Mouse (Mus musculus) limb, embryonic 12.5 days (tissue): ENCODE data around the gene Dip2c. TPM values are rescaled to one million over a fixed set of nuclear protein-coding genes. Genes with fewer than 3 reads are reported as not detected.
A peak's percentile ranks its signal among the peaks of the same experiment; 100 is the strongest.

Experiments
- ATAC-seq: fragments of 200-750 bp; cut with Nextera tagmentation; 2 replicates; pipeline ENCODE4 v1.8.0; 2017; ENCODE audit warnings: low read depth, moderate TSS enrichment; ENCODE audit not compliant: insufficient number of reproducible peaks, insufficient read depth, low FRiP score, low TSS enrichment
- H3K27ac ChIP-seq: fragments of 300-500 bp; sonication (generic); 2 replicates; pipeline ENCODE4 v1.5.1; 2016; ENCODE audit warnings: mild to moderate bottlenecking, moderate library complexity
- H3K27me3 ChIP-seq: fragments of 300-500 bp; sonication (generic); 2 replicates; pipeline ENCODE4 v1.6.1; 2016; ENCODE audit warnings: mild to moderate bottlenecking, moderate library complexity
- H3K36me3 ChIP-seq: fragments of 300-500 bp; sonication (generic); 2 replicates; pipeline ENCODE4 v1.6.1; 2016; ENCODE audit warnings: mild to moderate bottlenecking, moderate library complexity
- H3K4me1 ChIP-seq: fragments of 300-500 bp; sonication (generic); replicated peaks from 2 replicates; pipeline ENCODE4 v1.6.1; 2016
- H3K4me2 ChIP-seq: fragments of 300-500 bp; sonication (generic); 2 replicates; pipeline ENCODE4 v1.6.1; 2016; ENCODE audit warnings: mild to moderate bottlenecking, moderate library complexity
- H3K4me3 ChIP-seq: fragments of 300-500 bp; sonication (generic); replicated peaks from 2 replicates; pipeline ENCODE4 v1.5.1; 2016; ENCODE audit warnings: mild to moderate bottlenecking
- H3K9ac ChIP-seq: fragments of 300-500 bp; sonication (generic); replicated peaks from 2 replicates; pipeline ENCODE4 v1.6.1; 2016; ENCODE audit warnings: mild to moderate bottlenecking, moderate library complexity
- H3K9me3 ChIP-seq: fragments of 300-500 bp; sonication (generic); 2 replicates; pipeline ENCODE4 v1.6.1; 2016; ENCODE audit warnings: mild to moderate bottlenecking, moderate library complexity
- WGBS: fragments of 180-500 bp; shearing (Covaris S2); methylation state at CpG from one replicate; pipeline ENCODE4 v1.1.7; 2016; 5-methylcytosine and 5-hydroxymethylcytosine counted together
- polyA plus RNA-seq: library from polyadenylated mRNA; unstranded; fragments of >200 nt; fragmentation: Nextera tagmentation; extraction: Ambion mirVana; gene quantifications from 2 replicates; pipeline ENCODE4 v1.2.1, GENCODE M21; 2016

The Dip2c gene
- polyA plus RNA-seq, 1 experiment from 2014 or later = 6.5 TPM

DNA sequence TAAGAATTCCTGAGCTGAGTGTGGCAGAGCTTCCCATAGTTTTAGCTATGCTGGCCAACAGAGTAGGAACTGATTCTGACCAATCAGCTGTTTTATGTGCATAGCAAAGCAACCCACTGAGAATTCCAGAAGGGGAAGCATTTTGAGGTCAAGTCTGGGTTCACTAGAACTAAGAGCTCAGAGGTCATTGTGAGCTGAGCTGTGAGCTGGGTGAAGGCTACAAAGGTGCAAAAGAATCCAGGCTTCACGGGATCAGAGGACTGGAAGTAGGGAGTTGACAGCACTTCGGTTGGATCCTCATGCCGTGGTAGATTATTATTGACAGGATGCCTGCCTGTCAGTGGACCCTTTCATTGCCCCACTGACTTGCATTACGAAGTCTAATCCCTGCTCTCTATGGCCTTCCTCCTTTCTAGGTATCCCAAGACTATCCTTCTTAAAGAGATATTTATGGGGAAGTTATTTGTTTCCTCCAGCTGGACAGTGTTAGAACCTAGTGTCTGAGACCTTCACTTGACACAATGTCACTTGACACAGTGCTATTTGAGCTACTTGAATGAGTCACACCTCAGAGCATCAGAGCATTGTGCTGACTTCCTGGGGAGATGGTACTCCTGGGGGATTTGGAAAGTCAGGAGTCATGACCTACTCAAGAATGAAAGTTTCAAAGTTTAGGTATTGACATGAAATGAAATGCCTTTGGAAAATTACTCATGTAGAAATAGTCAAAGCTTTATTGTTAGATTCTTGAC, 178.3 kb downstream of the Dip2c start:
- ATAC-seq = no peak
- 70% methylated on average over 4 of the region's 4 CpGs for WGBS
- no peak overlapping the region for H3K27ac ChIP-seq

DNA sequence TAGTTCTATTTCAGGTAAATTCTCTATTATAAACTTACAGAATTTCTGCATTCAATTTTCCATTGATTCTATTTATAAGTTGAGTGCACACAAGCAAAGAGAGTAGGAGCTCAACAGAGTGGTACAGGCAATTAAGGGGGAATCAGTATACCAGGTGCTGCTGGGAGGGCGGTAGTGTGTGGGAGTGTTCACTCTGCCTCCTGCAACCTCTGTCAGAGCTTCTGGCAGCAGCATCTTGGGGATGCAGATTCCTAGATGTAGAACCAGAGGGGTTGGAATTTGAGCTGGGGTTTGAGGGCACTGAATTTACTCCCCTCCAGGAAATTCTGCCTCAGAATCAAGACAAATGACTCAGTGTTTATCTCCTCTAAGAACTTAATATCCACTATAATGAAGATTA, 179.7 kb downstream of the Dip2c start:
- Histone ChIP-seq H3K36me3 (no peaks in the 10 kb centered on the region), H3K9ac (no peak overlapping the region), H3K4me3 (no peak overlapping the region), H3K27ac (no peak overlapping the region), H3K9me3 (no peaks in the 10 kb centered on the region), H3K27me3 (no peaks in the 10 kb centered on the region), H3K4me2 (no peak overlapping the region), H3K4me1 (peaks cover 4% of the 10 kb centered on the region)
- no peak for ATAC-seq
- WGBS = 39% methylated on average over 1 of the region's 1 CpGs

More for the DNA sequence above, 178.3 kb downstream of the Dip2c start:
- Histone ChIP-seq H3K4me1 (peaks cover 4% of the 10 kb centered on the region), H3K9ac (no peak overlapping the region), H3K9me3 (no peaks in the 10 kb centered on the region), H3K4me3 (no peak overlapping the region), H3K27me3 (no peaks in the 10 kb centered on the region), H3K4me2 (no peak overlapping the region), H3K36me3 (no peaks in the 10 kb centered on the region)

DNA sequence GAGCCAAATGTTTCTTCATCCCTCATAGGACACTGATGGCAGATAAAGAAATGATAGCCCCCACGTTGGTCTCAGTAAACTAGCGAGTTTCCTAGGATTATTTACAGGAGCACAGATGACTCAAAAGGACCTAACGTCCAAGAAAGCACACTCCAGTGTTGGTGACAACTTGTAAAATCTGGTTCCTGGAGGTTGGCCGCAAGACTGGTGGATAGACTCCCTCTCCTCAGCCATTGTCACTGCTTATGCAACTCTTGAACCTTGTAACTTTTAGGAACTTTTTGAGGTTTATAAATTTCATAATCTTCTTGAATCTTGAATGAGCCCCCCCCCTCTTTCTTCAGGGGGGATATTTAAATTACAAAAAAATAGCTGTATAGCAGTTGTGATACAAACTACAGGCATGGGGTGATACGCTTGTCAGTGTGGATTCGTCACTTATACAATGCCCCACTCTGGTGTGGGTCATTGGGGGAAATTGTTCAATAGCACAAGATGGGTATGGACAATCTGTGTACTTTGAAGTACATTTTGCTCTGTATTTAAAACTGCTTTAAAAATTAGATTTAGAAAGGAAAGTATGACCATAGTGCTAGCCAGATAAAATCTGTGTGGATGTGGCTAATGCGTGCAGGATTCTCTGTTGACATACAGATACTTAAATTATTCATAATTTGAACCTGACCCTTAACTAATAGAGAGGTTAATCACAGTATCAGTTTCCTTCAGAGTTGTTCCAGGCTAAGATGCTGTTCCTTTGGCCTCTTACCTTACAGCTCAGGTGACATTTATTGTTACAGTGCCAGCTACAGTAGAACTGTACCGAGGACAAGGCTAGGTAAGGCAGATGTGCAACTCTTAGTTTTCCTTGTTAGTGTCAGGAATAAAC, 181.3 kb downstream of the Dip2c start:
- H3K27ac ChIP-seq = no peak overlapping the region
- H3K36me3 ChIP-seq = no peaks in the 10 kb centered on the region
- H3K9ac ChIP-seq = no peak overlapping the region
- peaks cover 4% of the 10 kb centered on the region for H3K4me1 ChIP-seq
- no peak overlapping the region for H3K4me2 ChIP-seq
- WGBS = 89% methylated on average over 8 of the region's 8 CpGs
- no peak overlapping the region for H3K4me3 ChIP-seq
- H3K27me3 ChIP-seq = no peaks in the 10 kb centered on the region
- H3K9me3 ChIP-seq = no peaks in the 10 kb centered on the region
- no peak for ATAC-seq

DNA sequence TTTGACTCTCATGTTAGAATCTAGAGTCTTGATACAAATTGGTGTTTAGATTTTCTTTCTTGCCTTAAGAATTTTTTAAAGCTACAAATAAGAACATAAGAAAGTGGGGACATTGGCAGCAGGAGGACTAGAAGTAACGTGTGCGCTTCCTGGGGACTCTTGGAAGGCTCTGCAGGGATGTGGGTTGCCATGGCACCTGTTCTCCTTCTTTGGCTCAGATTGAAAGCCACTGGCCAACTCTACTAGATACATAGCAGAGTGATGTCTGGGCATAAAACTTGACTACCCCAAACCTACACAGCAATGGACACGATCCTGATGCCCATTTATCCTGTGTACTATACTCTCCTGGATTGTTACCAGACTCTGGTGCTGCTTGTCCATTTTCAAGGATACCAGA, 188.1 kb downstream of the Dip2c start:
- Histone ChIP-seq H3K9ac (no peak overlapping the region), H3K9me3 (no peaks in the 10 kb centered on the region), H3K27me3 (no peaks in the 10 kb centered on the region), H3K4me3 (no peak overlapping the region), H3K4me1 (no peaks in the 10 kb centered on the region), H3K27ac (no peak overlapping the region), H3K4me2 (no peak overlapping the region), H3K36me3 (no peaks in the 10 kb centered on the region)
- WGBS = 95% methylated on average over 3 of the region's 3 CpGs
- ATAC-seq = no peak

DNA sequence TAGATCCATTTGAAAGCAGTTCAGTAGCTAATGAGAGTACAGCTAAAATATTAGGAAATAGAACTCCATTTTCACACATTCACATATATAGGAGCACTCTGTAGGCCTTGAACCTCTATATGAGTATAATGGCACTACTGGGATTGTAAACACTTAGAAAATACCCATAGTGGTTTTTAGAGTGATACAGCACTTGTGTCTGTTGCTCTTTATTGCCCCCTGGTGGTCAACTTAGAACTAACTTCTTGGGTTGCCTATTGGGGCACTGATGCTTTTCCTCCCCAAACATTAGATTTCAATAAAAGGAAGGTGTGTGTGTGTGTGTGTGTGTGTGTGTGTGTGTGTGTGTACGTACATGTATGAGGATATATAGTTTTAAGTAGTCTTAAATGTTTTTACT, 190.9 kb downstream of the Dip2c start:
- Histone ChIP-seq H3K9me3 (no peaks in the 10 kb centered on the region), H3K4me1 (peaks cover under 1% of the 10 kb centered on the region; the same call in 1 of the 2 replicates), H3K4me3 (no peak overlapping the region), H3K4me2 (no peak overlapping the region), H3K27ac (no peak overlapping the region), H3K36me3 (no peaks in the 10 kb centered on the region), H3K27me3 (no peaks in the 10 kb centered on the region), H3K9ac (no peak overlapping the region)
- 33% methylated on average over 1 of the region's 1 CpGs for WGBS
- ATAC-seq = no peak

DNA sequence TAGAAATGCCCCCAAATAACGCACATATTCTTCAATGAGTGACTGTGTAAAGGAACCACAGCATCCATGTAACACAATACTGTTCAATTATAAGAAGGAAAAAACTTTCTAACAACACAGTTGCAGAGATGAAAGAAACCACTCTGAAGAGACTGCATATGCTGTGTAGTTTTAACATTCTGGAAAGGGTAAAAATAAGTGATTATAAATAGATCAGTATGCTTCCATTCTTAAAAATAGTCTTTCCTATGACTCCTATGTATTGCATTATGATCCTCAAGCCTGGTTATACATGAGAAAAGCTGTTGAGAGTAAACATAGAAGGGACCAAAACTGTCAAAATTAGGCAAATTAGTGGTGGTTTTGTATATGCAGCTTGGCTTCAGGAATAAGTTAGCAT, 197.1 kb downstream of the Dip2c start:
- H3K9ac ChIP-seq = no peak overlapping the region
- peaks cover 8% of the 10 kb centered on the region; the same call in 1 of the 2 replicates for H3K9me3 ChIP-seq
- no peaks in the 10 kb centered on the region for H3K36me3 ChIP-seq
- peaks cover 5% of the 10 kb centered on the region; the same call in 1 of the 2 replicates for H3K4me1 ChIP-seq
- WGBS = 78% methylated on average over 1 of the region's 1 CpGs
- no peaks in the 10 kb centered on the region for H3K27me3 ChIP-seq
- ATAC-seq = no peak
- no peak overlapping the region for H3K27ac ChIP-seq
- no peak overlapping the region for H3K4me2 ChIP-seq
- H3K4me3 ChIP-seq = no peak overlapping the region

DNA sequence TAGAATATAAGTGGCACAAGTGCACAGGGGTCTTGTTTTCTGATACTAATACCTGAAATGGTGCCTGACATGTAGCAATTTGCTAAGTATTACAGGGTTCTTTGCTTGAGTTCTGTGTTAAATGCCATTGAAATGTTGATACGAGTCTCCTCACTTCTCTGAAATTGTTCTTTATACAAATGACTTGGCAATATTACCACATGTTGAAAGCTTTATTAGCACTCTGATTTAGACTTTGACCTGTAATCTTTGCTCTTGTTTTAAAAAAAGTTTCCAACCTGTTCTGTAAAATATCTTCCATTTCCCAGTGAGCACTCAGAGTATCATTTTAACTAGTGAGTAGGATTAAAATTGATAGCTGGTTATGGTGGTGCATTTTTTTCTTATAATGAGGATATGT, 205.4 kb downstream of the Dip2c start:
- 89% methylated on average over 1 of the region's 1 CpGs for WGBS
- no peak overlapping the region for H3K4me2 ChIP-seq
- H3K9me3 ChIP-seq = no peaks in the 10 kb centered on the region
- H3K27ac ChIP-seq = no peak overlapping the region
- H3K4me3 ChIP-seq = no peak overlapping the region
- H3K27me3 ChIP-seq = no peaks in the 10 kb centered on the region
- H3K4me1 ChIP-seq = no peaks in the 10 kb centered on the region
- no peak for ATAC-seq
- no peaks in the 10 kb centered on the region for H3K36me3 ChIP-seq
- H3K9ac ChIP-seq = no peak overlapping the region

DNA sequence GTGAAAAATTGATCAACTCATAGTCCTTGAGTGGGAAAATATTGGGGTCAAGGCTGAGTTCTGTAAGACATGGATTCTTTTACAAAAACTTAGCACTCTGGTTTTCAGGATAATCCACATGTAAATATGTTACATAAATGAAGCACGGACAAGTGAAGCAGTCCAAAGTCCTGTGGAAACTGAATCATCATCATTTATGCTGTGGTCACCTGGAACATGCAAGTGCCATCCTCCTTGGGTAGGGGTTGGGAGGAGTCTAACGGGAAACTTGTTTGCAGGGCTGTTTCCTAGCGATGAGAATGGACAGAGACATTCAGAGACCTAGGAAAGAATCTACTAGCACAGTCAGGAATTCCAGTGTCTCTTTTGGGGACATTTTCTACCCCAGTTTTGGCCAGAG, 213.4 kb downstream of the Dip2c start:
- Histone ChIP-seq H3K27ac (no peak overlapping the region), H3K9me3 (no peaks in the 10 kb centered on the region), H3K36me3 (no peaks in the 10 kb centered on the region), H3K27me3 (no peaks in the 10 kb centered on the region), H3K4me1 (no peaks in the 10 kb centered on the region), H3K4me3 (no peak overlapping the region), H3K4me2 (no peak overlapping the region), H3K9ac (no peak overlapping the region)
- 89% methylated on average over 3 of the region's 3 CpGs for WGBS
- ATAC-seq = no peak

DNA sequence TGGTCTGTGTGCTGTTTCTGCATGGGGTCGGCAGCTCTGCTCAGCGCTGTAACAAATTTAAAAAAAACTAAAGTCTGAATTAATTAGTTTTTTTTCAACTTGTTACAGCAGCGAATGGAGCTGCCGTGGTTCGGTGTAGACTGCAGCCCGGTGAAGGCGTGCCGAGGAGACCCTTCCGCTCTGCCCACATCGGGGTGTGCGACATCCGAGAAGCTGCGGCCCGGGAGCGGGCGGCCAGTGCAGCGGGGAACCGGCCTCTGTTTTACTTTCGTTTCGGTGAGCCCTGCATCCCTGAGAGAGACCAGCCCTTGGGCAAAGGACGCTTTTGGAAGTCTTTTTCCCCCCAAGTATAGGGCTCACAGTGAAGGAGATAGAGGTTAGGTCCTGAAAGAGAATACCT, 218.4 kb downstream of the Dip2c start:
- H3K4me3 ChIP-seq = peak overlapping the region; percentile 24
- no peak for ATAC-seq
- H3K36me3 ChIP-seq = no peaks in the 10 kb centered on the region
- 63% methylated on average over 21 of the region's 21 CpGs for WGBS
- H3K27me3 ChIP-seq = no peaks in the 10 kb centered on the region
- peak overlapping the region; percentile 50 for H3K4me2 ChIP-seq
- H3K9ac ChIP-seq = peak overlapping the region; percentile 42; the same call in 1 of the 2 replicates
- H3K4me1 ChIP-seq = no peaks in the 10 kb centered on the region
- no peak overlapping the region for H3K27ac ChIP-seq
- no peaks in the 10 kb centered on the region for H3K9me3 ChIP-seq

DNA sequence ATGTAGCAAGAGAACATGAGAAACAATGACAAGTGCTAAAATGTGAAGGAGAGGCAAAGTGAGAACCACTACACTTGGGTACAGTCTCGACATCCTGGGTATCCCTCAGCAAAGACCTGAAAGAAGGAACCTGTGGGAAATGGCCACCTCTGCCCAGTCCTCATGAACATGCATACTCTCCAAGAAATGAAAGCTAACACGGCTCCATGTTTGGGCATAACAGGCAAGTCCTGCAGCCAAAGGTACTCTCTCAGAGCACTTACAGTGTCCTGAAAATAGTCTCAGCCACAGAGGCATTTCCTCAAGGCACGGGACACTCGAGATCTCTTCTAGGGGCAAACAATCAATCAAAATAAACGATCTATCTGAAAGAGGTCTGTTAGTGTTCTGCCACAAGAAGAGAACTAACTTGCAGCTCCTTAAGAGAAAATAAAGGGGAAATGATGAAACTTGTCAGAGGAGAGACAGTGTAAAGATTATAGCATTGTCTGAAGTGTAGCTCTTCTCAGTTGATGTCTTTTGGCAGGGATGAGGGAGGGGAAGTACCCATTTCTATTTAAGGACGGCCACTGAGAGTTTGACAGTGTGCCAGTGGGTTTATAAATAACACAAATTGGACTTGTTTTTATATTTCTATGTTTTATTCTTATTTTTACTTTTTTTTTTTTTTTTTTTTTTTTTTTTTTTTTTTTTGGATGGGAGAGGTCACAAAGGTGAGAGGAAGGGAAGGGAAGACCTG, 228.0 kb downstream of the Dip2c start:
- no peaks in the 10 kb centered on the region for H3K4me1 ChIP-seq
- WGBS = 55% methylated on average over 6 of the region's 6 CpGs
- no peaks in the 10 kb centered on the region for H3K36me3 ChIP-seq
- H3K9ac ChIP-seq = no peak overlapping the region
- H3K4me3 ChIP-seq = no peak overlapping the region
- no peak overlapping the region for H3K27ac ChIP-seq
- no peaks in the 10 kb centered on the region for H3K9me3 ChIP-seq
- no peaks in the 10 kb centered on the region for H3K27me3 ChIP-seq
- ATAC-seq = no peak
- H3K4me2 ChIP-seq = no peak overlapping the region

DNA sequence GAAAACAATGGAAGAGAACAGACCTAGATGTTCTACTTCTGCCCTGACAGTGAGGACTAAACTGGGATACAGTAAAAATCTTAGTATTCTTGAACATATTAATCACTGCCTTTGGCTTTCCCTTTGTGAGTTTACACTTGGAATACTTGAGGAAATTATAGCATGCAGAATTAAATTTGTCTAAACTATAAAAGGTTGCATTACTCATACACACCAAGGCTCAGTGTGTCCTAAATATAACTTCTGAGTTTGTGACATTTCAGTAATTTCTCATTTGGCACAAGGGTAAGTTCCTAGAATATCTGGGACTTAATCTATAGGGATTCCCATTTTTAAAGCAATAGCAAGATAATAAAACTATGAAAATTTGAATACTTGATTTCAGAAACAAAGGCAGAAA, 262.2 kb downstream of the Dip2c start:
- no peak overlapping the region for H3K9ac ChIP-seq
- H3K4me3 ChIP-seq = no peak overlapping the region
- no peak overlapping the region for H3K27ac ChIP-seq
- no peaks in the 10 kb centered on the region for H3K27me3 ChIP-seq
- no peak overlapping the region for H3K4me2 ChIP-seq
- H3K36me3 ChIP-seq = peaks cover 3% of the 10 kb centered on the region; the same call in 1 of the 2 replicates
- H3K9me3 ChIP-seq = no peaks in the 10 kb centered on the region
- ATAC-seq = no peak
- H3K4me1 ChIP-seq = no peaks in the 10 kb centered on the region
